Mouse (Mus musculus) right cerebral cortex, adult 2 months (tissue): ENCODE measurements around the gene Amigo1.

Experiments used
- DNase-seq, 2 experiments: peaks; one replicate each; pipeline ENCODE4 v3.0.0; 2021 to 2022; ENCODE audit warnings: low spot score in 2 of 2

The Amigo1 gene

DNA sequence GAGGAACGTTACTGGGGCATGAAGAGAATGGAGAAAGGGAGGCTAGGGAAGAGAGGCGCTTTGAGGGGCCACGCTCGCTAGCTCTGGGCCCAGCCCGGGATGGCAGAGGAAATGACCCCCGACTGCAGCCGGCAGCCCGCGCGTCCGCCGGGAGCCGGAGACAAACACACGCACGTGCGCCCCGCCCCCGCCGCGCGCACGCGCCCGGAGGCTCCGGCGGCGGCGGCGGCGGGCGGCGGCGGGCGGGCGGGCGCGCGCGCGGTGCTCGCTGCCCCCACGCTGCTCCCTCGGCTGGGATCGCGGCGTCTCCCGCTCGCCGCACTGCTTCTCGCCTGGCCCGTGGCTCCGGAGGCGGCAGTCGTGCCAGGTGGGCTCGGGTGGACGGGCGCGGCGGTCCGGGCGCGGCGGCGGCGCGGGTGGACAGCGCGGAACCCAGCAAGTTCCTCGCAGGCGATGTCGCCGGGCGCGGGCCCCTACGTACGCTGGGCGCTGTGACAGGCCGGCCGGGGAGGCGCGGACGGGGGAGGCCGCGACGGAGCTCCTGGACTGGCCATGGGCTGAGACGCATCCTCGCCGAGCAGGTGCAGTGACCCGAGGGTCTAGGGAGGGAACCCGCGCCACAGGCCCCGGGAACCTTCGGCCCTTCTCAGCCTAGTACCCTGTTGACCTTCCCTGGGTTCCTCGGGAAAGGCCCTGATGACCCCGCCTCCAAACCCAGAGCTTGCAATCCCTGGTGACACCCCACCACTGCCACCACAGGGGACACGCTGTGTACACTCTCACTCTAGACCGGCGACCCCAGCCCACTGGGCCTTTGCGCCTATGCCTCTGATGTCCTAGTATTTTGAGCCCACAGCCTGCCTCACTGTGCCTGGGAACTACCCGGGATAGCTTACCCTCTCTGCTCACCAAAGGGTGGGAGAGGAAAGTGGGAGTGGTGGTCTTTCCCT is at the start of gene Amigo1:
Gene Amigo1 (plus strand): TSS at position 238 of the 950 bp plus-strand sequence.
- peak in 1 of 2 experiments; percentile 60 for DNase-seq

DNA sequence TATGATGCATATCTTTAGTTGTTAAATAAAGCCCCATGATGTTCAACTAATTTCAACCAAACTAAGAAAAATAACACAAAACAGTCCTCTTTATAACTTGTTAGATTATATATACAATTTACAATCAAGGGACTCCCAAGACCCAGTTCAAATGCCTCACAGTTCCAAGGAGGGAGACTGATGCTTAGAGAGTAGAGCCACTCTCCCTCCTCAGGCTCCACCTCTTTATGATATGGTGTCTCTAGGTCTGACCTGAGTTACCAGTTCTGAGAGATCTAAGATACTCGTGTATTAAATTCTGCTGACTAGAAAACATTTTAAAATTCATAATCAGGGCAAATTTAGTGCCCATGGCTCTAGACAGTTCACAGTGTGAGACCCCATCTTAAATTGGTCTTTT is 47.0 kb upstream of the Amigo1 start:
- DNase-seq: no peak

DNA sequence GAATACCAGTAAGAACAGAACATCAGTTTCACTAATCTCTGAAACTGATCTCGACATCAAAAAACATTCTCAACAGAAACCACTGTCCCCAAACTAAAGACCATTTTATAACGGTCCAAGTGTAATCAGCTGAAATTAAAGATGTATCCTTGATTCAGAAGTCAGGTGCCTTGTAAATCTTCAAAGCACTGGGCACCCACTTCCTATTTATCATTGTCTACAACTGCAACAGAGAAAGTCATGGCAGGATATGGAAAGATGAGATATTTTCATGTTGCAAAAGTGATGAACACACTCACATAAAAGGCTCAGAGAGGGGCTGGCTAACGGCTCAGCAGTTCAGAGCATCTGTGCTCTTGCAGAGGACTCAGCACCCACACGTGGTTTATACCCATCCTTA is 45.3 kb upstream of the Amigo1 start:
- no peak for DNase-seq

DNA sequence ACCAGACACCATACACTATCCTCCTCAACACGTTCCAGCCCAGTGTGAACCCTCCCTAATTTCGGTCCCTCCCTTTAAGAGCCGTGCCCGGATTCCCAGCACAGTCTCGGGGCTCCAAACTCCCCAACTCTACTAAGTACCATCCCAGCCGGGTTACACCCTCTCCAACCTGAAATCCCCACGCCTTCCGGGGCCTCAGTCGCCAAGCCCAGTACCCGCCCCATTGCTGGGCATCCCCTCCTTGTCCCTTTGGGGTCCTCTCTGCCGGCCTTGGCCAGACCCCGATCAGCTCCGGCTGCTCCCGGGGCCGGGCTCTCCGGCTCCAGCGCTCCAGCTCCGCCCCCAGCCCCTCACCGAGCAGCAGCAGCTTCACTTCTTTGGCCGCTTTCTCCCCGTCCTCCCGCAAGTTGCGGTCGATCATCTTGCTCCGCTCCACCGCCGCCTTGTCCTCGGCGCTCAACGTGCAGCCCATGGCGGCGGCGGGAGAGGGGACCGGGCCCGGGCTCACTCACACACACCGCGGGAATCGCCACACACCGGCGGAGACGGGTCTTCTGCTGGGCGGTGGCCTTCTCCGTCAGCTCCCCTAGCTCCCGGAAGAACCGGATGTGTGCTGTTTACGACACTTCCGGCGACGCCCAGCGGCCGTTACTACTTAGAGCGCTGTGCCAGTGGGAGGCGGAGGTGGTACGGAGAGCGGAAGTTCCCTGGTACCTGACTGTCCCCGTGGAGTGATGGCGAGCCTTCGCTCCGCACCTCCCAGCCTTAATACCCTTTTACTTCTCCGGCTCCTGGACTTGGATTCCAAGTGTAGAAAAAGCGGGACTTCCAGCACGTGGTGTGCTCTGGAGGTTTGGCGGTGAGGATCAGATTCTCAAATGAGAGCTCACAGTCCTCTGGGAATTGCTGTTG is 40.3 kb upstream of the Amigo1 start, which contains the start of gene Gnai3:
Gene Gnai3 (minus strand): TSS at position 613 of the 912 bp plus-strand sequence.
- DNase-seq: peak; percentile 90 to 93

DNA sequence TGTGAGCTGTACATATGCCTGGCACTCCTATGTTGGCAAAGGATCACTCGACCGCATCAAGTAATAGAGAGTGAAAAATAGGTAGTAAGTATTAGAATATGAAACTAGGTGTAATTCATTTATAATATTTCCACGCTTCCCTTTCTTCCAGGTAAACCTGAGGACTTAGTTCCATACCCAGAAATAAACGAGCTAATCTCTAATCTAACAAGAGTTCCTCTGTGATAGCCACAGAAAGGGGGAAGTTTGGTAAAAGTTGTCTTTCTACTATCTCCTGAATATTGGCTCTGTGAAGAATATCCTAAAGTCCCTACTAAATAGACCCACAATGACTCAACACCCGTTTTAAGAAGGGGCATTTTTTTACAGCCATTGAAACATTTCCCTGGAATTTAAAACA is 39.5 kb upstream of the Amigo1 start:
- DNase-seq: no peak

DNA sequence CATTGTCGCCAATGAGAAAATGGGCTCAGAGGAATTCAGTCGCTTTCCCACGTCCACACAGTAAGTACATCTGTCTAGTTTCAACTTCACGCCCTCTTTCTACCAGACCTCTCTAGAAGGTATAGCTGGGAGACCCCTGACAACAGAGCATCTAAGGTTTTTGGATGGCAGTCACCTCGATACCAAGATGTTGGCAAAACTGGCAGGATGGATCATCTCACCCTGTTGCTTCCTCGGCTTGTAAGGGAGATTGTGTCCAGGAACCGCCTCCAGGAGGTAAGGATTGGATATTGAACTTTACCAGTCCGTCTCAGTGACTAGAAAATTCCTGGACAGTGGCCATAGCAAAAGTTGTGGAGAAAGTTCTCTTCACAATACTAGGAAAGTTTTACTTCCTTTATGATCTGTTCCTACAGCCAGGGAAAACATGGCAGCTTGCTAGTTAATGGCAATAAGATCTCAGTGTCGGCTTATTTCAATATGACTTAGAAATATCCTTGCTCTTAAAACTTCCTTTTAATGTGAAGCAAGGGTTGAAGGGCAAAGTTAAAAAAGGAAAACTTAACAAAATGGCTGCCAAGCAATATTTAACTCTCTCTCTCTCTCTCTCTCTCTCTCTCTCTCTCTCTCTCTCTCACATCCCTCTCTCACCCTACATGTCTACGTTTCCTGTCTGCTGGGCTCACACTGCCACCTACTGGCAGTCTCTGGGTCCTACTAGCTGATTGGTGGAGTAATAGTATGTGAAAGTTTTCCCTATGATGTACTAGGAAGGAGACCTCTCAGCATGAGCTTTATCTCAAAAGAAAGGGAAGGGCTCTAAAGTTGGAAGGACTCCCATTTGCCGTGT is 38.5 kb upstream of the Amigo1 start:
- DNase-seq: peak; percentile 92 to 94

DNA sequence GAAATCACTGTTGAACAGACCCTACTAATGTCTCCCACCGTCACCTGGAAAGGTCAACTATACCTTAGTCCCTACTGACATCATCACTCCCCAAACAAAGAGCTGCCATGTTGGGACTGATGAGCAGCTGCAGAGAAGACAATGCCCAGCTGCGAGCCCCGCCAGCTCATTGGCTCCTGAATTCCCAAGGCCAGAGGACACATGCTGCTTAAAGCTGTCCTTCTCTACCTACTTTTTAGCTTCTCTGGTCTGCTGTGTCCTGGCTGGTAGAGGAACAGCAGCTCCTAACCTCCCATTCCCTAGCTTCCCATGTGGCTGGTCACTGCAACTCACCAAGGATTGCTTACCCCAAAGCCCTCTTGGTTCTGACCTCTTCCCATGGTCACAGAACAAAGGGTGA is 33.8 kb upstream of the Amigo1 start:
- no peak for DNase-seq

DNA sequence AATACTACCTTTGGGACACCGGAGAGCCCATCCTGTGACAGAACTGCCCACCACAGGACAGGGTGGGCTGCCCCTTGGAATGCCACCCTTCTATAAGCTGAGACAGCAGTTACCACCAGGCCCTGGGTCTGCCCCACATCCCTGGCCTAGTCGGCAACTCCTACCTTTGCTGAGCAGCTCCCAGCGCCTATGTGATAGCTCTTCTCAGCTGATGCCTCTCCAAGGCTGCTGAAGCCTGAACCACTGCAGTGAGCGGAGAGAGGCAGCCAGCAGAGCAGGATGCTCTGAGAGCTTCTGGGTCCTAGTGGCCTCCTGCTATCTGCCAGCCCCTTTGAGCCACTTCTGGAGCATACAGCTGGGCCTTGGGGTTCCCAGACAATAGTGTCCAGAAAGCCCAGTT is 31.5 kb upstream of the Amigo1 start, which contains the start of gene Gpr61:
Gene Gpr61 (minus strand): TSS at position 227 of the 400 bp plus-strand sequence.
- peak; percentile 80 to 81 for DNase-seq

DNA sequence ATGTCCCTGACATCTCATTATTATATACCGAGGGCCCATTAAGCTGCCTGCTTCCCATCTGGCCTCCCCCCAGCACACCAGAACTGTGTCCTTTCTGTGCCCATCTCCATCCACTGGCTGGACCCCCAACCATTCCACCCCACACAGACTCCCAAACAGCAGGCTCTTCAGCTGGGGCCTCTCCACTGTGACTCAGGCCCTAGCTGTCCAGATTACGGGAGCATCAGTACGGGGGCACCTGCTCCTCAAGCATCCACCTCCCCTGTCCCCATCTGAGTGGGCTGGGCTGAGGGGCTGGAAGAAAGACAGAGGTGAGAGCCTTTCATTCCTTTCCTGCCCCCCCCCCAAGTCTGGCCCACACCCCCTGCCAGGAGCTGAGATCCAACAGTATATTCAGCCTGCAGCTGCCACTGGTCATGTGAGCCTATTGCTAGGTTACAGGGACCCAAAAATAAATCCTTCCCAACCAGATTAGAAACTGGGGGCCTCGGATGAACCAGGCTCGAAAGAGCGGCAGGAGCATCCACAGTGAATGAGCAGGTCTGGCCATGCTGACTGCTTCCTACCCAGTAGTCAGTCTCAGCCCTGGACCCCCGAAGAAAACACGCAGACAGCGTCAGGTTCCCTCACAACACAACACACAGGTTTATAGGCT is 27.6 kb upstream of the Amigo1 start:
- peak; percentile 67 to 74 for DNase-seq

DNA sequence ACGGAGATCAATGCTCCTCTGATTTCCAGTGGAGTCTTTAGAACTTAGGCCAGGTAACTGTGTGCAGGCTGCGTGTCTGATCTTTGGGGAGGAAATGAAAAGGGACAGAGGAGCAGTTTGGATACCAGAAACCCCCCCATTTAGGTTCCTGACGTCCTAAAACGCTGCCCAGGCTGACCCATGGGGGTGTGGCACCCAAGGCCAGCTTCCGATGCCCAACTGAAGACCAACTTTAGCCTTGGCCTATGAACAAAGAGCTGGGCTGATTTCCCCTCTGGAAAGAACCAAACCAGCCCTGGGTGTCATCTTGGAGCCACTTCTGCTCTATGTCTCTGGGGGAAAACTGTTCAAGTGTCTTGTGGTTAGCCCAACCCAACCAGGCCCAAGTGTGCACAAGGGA is 22.0 kb upstream of the Amigo1 start:
- DNase-seq: no peak

DNA sequence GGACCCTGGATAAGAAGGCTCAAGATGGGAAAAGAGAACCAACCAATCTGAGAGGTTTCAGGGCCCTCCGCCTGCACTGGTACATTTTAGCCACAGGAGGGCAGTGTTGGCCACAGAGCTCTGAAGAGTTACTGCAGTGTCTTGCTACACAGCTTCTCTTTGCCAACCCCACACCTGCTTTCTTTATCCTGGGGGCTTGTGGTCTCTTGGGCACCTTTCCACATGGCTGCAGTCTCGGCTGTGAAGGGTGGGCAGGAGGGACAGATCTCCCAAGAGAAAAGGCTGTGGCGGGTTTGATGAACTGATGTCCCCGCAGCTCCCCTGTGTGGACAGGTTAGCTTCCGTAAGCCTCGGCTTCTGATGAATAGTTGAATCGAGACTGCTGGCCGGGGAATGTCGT is 21.3 kb upstream of the Amigo1 start:
- DNase-seq: peak; percentile 88 to 93

DNA sequence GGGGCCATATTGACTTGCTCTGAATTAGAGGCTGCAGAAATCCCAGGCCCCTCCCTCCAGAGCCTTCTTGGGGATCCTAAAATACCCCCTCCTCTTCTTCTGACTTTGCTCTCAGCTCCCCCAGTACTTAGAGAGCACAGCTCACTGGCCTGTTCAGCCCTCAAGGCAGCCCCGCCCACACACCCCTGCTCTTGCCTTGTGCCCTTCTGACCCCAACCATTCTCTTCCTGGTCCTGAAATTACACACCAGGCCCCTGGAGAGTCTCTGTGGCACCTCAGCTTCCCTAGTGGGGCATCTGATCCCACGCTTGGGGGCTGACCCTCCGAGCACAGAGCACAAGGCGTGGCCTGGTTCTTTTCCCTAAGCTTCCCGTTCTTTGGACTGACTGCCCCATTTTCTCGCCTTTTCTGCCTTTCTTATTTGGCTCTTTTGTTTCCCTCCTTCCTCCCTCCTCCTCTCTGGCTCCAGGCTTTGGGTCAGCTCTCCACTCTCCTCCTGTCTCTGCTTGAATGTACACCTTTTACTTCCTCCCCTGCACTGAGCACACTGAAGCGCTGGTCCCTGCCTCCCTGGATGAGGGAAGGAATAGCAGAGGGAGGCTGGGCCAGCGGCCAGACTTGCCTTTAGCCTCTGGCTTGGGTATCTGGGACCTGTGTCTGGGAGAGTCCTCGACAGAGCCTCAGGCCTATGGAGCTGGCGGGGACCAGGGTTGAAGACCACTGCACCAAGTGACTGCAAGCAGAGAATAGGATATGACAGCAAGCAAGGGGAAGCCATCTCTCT is 20.4 kb upstream of the Amigo1 start:
- DNase-seq: no peak

DNA sequence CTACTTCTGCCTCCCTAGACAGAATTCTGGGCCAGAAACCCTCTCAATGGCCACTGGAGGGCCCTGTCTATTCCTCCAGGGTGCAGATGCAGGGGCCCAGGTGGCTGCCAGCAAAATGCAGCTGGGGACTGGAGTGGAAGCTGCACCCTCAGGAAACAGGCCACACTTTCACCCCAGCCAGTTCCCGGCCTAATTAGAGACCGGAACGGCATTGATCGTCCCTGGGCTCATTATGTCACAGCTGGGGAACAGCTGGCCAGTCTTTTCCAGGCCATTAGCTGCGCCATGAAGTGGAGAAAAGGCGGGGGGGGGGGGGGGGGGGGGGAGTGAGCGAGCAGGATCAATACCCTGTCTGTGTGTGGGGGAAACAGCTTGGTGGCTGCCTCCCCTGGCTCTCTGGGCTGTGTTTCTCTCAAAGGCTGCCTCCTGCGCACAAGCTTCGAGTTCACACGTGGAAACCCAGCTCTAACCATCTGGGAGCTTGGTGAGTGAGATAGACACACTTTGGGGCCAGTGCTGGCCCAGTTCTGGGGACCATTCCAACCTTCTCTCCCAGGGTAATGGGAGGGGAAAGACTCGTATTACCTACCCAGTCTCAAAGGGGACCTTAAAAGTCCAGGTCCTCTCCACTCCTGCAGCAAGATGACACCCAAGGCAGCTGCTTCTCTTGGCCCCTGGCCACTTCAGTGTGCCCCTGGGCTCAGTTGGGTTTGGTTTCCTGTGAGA is 19.5 kb upstream of the Amigo1 start:
- DNase-seq: peak in 1 of 2 experiments; percentile 47

DNA sequence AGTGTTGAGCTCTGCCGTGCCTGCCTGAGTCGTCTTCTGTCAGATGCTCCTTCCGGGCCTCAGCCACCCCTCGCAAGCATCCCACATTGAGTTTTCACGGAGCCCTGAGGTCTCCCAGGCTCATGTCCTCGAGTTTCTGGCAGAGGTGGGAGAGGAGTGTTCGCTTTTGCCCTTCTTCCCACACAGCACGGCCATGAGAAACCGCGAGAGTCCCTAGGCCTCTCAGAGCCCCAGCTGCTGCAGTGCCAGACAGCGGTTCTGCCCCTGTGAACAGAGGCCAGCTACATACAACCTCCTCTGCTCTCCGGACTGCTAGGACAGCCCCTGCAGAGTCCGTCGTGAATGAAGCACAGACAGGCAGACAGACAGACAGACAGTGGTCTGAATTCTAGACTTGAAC is 18.6 kb upstream of the Amigo1 start:
- DNase-seq: no peak

DNA sequence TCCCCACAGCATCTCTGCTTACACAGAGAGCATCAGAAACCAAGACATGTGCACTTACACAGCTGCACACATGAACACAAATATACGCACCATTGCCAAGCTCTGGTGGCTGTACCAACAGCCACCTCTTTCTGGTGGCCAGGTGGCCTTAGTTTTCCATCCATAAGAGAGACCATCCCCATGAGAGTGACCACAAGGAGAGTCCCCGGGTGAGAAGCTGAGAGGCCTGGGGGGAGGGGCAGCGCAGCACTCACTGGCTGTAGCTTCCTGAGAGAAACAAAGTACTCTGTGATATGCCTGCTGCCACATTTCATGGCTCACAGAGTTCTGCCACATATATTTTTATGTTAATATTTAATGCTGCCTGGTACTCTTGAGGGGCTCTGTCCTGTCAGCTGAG is 16.9 kb upstream of the Amigo1 start:
- no peak for DNase-seq

DNA sequence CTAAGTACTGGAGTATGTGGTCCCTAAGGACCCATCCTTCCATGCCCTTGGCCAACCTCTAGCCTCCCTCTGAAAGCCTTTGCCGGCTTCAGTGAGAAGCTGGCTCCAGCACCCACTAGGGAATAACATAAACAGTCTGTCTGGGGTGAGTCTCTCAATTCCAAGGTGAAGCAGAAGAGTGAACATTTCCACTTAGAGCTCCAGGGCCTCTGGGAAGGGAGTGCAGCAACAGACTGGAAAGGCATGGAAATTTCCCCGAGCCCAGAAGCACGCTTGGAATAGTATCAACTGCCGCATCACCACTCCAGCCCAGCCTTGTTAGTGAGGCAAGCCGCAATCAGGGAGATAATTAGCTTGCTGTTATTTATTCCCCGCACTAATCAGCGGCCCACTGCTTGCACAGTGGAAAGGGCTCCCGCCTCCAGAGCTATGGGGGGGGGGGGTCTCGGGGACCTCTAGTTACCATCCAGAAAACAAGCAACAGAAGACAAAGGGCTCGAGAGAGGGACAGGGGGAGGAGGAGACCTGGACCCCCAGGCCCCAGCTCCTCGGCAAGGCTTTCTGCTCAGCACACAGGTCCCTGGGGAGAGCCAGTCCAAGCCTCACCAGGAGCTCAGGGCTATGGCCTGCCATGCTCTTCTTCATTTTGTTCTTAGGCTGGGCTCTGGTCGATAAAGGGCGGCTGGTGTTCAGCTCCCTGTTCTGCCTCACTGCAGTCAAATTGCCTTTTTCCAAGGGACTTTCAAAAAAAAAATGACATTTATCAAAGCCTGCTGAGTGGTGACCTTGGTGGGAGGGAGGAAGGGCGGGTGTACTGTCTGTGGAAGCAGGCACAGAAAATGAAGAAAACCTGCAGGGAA is 11.2 kb upstream of the Amigo1 start:
- DNase-seq: peak; percentile 76 to 77

DNA sequence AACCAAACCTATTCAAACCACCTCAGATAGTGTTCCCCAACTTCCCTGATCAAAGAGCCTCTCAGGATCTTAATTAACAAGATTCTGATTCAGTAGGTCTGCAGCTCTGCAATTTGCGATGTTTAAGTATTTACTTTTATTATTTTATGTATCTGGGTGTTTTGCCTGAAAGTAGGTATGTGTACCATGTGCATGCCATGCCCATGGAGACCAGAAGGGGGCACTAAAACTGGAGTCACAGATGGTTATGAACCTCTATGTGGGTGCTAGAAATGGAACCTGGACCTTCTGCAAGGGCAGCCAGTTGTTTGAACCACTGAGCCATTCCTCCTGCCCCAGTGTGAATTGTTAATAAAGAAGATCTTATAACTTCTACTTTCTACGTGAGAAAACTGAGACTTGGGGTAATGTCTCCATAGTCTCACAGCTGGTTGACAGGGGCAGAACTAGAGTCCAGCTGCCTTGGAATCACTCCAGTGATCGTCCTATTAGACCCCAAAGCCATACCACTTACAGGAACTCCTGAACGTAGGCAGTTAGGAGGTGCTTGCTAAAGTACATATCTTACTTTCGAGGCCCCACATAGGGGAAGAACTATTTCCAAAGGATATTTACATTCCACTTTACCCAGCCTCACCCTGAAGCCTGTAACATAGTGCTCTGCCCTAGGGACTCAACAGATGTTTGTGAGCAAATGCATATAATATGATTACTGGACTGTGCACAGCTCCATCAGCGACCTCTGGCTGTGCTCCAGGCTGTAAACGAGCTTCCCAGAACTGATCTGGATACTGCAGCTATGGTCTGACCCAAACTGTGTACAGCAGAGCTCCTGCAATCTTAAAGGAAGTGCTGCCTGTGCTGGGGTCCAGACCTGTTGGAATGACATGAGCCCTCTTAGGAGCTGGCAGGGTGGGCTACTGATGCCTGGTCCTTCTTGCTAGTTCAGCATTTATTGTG is 7.1 kb upstream of the Amigo1 start:
- no peak for DNase-seq
